Mouse (Mus musculus) lung, postnatal 4 days (tissue): ENCODE data around the gene Ston1.

Source experiments
- DNase-seq, 2 experiments: peaks; one replicate each; pipeline ENCODE4 v3.0.0; 2021

Gene Ston1

DNA sequence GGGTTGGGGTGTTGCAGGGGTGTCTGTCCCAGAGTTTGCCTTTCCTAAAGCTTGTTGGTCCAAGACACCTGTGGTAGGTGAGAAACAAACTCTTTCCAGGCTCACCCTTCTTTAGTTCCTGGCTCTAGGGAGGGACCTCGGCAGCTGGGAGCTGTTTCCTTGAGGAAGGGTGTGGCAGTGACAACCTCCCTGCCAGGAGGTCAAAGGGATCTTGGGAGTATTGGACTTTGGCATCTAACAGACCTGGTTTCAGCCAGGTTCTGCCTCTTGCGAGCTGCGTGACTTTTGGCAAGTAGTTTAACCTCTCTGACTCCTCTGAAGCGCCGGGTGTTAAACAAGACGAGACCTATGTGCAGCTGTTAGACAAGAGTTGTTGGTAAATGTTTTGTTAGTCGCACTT lies 29.7 kb downstream of the Ston1 start:
- DNase-seq, result no peak

- peak; percentile 65 to 81 for DNase-seq
These were observed 31.3 kb downstream of the Ston1 start for GRCm38 (mm10) chr17:88628676-88629380.

GRCm38 (mm10) chr17:88629381-88629759 lies 31.9 kb downstream of the Ston1 start:
- DNase-seq, result peak in 1 of 2 experiments; percentile 45

GRCm38 (mm10) chr17:88629931-88630553 lies 32.6 kb downstream of the Ston1 start:
- DNase-seq, result peak; percentile 63 to 83

GRCm38 (mm10) chr17:88630554-88630948 lies 33.1 kb downstream of the Ston1 start:
- peak; percentile 69 to 75 for DNase-seq

- no peak for DNase-seq
These were observed 35.1 kb downstream of the Ston1 start for GRCm38 (mm10) chr17:88632631-88633030.

- DNase-seq, result no peak
These were observed 38.6 kb downstream of the Ston1 start for GRCm38 (mm10) chr17:88636076-88636475.

DNA sequence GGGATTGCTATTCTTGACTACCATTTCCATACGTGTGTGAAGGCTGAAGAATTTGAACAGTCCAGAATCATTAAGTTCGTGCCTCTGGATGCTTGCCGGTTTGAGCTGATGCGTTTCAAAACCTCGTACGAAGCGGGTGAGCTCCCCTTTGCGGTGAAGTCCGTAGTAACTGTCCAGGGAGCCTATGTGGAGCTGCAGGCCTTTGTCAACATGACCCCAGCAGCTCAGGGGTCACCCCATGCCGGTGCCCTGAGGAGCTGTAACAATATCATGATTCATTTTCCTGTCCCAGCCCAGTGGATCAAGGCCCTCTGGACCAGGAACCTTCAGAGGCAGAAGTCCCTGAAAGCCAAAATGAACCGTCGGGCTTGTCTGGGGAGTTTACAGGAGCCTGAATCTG lies 39.1 kb downstream of the Ston1 start:
- no peak for DNase-seq

DNA sequence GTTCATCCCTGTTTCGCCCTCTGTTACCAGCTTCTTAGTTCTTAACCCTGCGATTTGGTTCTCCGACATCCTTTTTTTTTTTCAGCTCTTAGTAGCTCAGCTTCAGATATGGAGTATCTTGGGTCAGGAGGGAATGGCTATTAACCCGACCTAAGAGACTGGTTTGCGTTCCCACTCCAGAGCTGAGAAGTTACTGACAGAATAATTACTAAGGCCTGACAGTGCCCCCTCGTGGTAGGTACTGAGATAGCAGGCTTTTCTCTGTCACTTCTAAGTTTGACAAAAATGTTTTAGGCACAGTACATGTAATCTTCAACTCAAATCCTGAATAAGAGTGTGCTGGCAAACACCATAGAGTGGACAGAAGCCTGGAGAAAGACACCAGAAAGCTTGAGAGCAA lies 43.5 kb downstream of the Ston1 start:
- DNase-seq, result peak in 1 of 2 experiments; percentile 80

GRCm38 (mm10) chr17:88641836-88642235 lies 44.4 kb downstream of the Ston1 start:
- DNase-seq, result no peak

DNA sequence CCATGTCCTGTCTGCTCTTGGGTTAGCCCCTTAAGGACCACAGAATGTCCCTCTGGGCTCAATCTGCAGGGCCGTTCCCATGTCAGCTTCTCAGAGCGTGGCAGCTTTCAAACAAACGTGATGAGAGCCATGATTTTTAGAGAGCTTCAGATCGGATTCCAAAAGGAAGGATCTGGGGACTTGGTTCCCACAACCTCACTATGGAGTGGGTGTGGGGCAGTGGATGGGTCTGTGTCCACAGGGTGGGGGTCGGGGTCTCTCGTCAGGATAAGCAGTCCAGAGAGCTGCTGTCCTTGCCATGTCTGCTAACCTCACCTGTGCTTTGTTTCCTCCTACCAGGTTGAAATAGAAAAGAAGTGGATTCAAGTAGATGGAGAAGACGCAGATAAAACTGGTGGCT lies 47.4 kb downstream of the Ston1 start:
- DNase-seq, result no peak

- no peak for DNase-seq
These were observed 47.8 kb downstream of the Ston1 start for GRCm38 (mm10) chr17:88645299-88645698.

GRCm38 (mm10) chr17:88647149-88647548 lies 49.7 kb downstream of the Ston1 start:
- DNase-seq, result no peak

- DNase-seq, result peak; percentile 37 to 70
These were observed 54.5 kb downstream of the Ston1 start for GRCm38 (mm10) chr17:88652010-88652409.

- peak; percentile 53 to 75 for DNase-seq
These were observed 55.4 kb downstream of the Ston1 start for GRCm38 (mm10) chr17:88652702-88653374.

GRCm38 (mm10) chr17:88653375-88653769 lies 55.9 kb downstream of the Ston1 start:
- no peak for DNase-seq

DNA sequence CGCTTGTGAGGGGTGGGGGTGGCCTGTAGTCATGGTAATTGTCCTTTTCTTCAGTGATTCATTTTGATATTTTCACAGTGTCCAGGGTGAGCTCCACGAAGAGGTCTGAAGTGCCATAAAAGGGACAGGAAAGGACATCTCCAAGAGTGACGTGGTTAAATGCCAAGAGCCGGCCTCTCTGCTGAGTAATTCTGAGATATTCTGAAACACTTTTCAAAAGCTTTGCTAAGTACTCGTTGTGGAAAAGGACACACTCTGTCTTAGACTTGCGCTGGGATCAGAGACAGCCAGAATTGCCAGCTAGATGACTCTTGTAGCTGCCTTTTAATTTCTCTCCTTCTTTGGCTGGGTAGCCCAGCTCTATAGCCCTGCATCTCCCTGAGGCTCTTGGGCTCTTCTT lies 61.0 kb downstream of the Ston1 start:
- DNase-seq, result no peak

- no peak for DNase-seq
These were observed 68.6 kb downstream of the Ston1 start for GRCm38 (mm10) chr17:88666076-88666475.

DNA sequence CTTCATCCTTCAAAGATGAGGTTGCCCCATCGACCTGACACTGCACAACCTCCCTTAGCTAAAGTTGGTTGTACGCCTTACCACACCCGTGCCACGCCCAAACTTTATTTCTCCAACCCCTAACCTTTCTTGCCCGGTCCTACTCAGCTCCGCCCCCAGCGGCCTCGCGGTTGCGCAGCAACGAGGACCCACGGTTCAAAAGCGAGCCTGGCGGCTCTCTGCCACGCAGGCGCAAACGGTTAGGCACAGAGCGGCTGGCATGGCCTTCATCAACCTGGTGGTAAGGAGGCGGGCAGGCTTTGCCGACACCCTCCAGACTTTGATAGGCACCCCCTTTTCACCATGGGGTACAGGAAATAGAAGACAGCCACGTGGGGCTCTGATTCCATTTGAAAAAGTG lies 71.0 kb downstream of the Ston1 start, which contains the start of gene Gtf2a1l:
TSS of gene Gtf2a1l (plus strand) at position 209 of the 400 bp plus-strand sequence.
- DNase-seq, result peak; percentile 39 to 52

DNA sequence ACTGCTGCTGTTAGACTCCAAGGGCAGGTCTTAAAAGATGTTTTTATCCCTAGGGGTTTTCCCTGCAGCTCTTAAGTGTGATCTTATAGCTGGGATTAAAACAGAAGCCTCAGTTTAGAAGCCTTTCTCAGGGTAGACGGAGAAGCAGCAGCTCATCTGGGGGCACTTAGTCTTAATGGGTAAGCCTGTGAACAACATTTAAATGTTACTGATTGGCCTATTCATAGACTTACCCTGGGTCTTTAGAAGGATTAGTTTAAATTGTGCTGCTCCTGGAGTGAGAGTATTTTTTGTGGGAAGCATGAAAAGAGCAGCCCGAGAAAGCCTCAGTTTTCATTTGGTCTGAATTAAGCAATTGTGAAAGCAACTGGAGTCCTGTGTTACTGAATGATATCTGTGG lies 72.4 kb downstream of the Ston1 start:
- no peak for DNase-seq

DNA sequence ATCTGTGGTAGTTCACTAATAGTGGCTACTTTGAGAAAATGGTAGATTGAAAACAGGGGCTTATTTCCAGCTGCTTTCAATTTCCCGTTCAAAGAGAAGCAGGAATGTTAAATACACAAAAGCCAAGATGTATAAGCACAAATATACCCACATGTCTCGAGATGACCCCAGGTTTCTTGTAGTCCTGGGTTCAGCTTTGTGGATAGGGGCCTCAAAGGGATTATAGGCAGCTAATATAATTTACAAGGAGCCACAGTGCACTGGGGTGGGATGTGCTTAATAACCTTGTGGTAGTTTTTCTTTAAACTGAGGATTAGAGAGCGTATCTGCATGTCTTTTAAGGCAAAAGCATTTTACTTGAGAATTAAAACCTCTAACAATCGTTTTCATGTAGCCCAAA lies 73.3 kb downstream of the Ston1 start:
- no peak for DNase-seq

DNA sequence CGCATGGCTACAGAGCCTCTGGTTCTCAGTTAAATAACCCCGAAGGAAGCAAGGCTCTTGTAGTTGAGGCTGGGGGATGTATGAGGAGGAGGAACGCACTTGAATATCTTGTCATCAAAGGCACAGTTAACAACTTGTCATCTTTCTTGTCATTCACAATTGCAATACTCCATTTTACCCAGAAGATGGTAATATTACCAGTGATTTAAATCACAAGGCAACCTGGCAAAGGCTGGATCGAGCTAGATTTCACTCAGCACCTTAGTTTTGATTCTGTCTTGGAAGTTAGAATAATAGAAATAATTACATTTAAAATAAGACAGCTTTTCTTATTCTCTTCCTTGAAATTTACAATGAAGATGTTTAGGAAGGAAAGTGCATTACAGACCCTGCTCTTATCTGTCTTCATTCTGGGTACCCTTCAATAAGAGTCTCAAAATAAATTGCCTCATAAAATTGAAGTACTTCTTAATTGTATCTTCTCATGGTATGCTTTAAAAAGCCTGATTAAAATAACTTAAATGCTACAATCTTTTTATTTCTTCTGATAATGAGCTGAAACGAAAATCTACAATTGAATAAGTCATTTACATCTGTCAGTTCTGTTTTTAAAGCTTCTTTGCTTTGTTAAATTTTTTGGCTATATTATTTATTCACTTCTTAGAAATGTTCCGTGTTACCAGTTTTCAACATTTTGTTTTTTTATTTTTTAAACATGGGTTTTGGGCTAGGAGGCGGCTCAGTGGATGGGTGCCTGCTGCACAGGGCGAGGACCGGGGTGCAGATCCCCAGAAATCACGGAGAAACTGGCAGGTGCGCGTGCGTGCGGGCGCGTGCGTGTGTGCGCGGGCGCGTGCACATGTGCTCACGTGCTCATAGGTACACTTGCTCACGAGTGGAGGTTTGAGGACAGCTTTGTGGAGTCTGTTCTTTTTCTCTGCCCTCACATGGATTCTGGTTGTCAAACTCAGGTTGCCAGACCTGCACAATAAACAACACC lies 78.1 kb downstream of the Ston1 start:
- no peak for DNase-seq

GRCm38 (mm10) chr17:88688226-88688625 lies 90.7 kb downstream of the Ston1 start:
- no peak for DNase-seq
